Mouse (Mus musculus) G1E (cell line): ENCODE data around the gene Sbf2. TPM values are rescaled to one million over a fixed set of nuclear protein-coding genes. Genes with fewer than 3 reads are reported as not detected.

Source experiments
- ATAC-seq: 2 replicates; pipeline ENCODE4 v1.8.0; 2016; ENCODE audit warnings: mild to moderate bottlenecking; ENCODE audit not compliant: insufficient number of reproducible peaks, poor library complexity, low FRiP score, severe bottlenecking; ENCODE audit errors: extremely low read depth
- DNase-seq: peaks from one replicate; pipeline ENCODE4 v3.0.0; 2012; ENCODE audit warnings: low spot score
- H3K27me3 ChIP-seq: 2 replicates; pipeline ENCODE4 v1.6.1; 2012; ENCODE audit warnings: mild to moderate bottlenecking, low read length, inconsistent platforms; ENCODE audit not compliant: insufficient read depth
- H3K36me3 ChIP-seq: replicated peaks from 2 replicates; pipeline ENCODE3; 2012; ENCODE audit warnings: mild to moderate bottlenecking, inconsistent platforms
- H3K4me1 ChIP-seq: 2 replicates; pipeline ENCODE4 v1.6.1; 2012; ENCODE audit warnings: low read depth, low read length, inconsistent platforms, mixed read lengths; ENCODE audit not compliant: insufficient read depth
- H3K4me3 ChIP-seq: 2 replicates; pipeline ENCODE4 v1.5.1; 2012; ENCODE audit warnings: low read depth, mild to moderate bottlenecking, inconsistent platforms, low read length, moderate library complexity, mixed read lengths
- H3K9me3 ChIP-seq: replicated peaks from 2 replicates; pipeline ENCODE4 v1.6.1; 2012; ENCODE audit warnings: inconsistent platforms
- CTCF ChIP-seq: IDR thresholded peaks from 2 replicates; pipeline ENCODE4 v1.5.1; 2012; ENCODE audit warnings: low read depth, low read length, inconsistent platforms, mixed read lengths
- GATA1 ChIP-seq: IDR thresholded peaks from 2 replicates; pipeline ENCODE4 v1.6.1; 2012; ENCODE audit warnings: borderline replicate concordance, low read length, inconsistent platforms, mixed read lengths
- GATA2 ChIP-seq: IDR thresholded peaks from 2 replicates; pipeline ENCODE4 v1.6.1; 2012; ENCODE audit warnings: low read depth, low read length, inconsistent platforms, borderline replicate concordance
- POLR2AphosphoS5 ChIP-seq: IDR thresholded peaks from 2 replicates; pipeline ENCODE4 v1.6.1; 2012; ENCODE audit warnings: low read depth, low read length, inconsistent platforms; ENCODE audit not compliant: insufficient replicate concordance
- TAL1 ChIP-seq: conservative IDR thresholded peaks from 2 replicates; pipeline ENCODE4 v1.6.1; 2012; ENCODE audit warnings: low read depth, low read length, inconsistent platforms, mixed read lengths
- polyA plus RNA-seq: library from polyadenylated mRNA; stranded (reverse); fragments of >175 nt; gene quantifications from 2 replicates; pipeline ENCODE4 v1.2.3, GENCODE M21; 2012
- total RNA-seq, 2 experiments: library from RNA; stranded (forward) in 1 of 2; stranded (reverse) in 1 of 2; fragments of 200-1000 nt in 1 of 2; fragments of >200 nt in 1 of 2; fragmentation: Nextera tagmentation in 1 of 2; gene quantifications; 2 replicates each; pipeline ENCODE4 v1.2.3; 2014 to 2017

Gene Sbf2
- total and polyA plus RNA-seq, 3 experiments = 0.49 TPM; not detected in 2

DNA sequence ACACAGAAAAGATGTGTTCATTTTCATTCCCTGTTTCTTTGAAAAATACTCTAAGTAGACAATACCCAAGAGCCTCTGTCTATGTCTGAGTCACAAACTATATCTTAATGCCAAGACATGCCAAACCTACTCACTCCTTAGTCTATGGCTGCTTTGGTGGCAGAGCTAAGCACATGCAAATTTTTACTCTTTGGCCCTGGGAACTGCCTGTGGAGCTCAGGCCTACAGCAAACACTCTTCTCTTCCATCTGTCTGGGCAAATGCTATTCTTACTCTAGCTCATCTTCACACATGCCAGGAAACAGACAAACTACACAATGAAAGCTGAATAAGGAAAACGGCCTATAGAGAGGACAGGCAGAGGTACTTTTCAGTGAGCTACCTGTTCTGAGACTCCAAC lies 253.2 kb downstream of the Sbf2 start:
- DNase-seq (no peak), ATAC-seq (no peak)
- Histone ChIP-seq H3K4me3 (no peak overlapping the region), H3K36me3 (no peaks in the 10 kb centered on the region), H3K27me3 (no peaks in the 10 kb centered on the region), H3K9me3 (no peaks in the 10 kb centered on the region), H3K4me1 (no peaks in the 10 kb centered on the region)
- TF ChIP-seq GATA2 = no peak
- no peak for TF ChIP-seq POLR2AphosphoS5
- TF ChIP-seq GATA1 = no peak
- no peak for TF ChIP-seq CTCF
- no peak for TF ChIP-seq TAL1

DNA sequence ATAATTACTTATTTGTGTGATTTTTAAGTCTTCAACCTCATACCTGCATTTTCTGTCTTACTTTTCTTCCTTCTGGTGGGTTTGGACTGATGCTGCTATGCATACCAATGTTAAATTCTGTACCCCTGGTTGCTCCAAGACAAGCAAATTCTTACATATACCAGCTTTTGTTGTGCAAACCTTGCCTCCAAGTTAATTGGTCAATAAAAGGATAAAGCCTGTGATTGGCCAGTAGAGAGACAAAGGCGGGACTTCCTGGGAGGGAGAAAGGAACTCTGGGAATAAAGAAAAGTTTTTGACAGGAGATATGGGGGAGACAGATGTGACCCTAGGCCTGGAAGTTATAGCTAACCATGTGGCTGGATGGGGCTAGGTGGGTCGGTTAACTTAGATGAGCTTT lies 255.3 kb downstream of the Sbf2 start:
- H3K4me1 ChIP-seq = no peaks in the 10 kb centered on the region
- H3K9me3 ChIP-seq = no peaks in the 10 kb centered on the region
- DNase-seq (no peak), ATAC-seq (no peak)
- no peaks in the 10 kb centered on the region for H3K36me3 ChIP-seq
- no peak overlapping the region for H3K4me3 ChIP-seq
- no peak for TF ChIP-seq TAL1
- H3K27me3 ChIP-seq = no peaks in the 10 kb centered on the region

DNA sequence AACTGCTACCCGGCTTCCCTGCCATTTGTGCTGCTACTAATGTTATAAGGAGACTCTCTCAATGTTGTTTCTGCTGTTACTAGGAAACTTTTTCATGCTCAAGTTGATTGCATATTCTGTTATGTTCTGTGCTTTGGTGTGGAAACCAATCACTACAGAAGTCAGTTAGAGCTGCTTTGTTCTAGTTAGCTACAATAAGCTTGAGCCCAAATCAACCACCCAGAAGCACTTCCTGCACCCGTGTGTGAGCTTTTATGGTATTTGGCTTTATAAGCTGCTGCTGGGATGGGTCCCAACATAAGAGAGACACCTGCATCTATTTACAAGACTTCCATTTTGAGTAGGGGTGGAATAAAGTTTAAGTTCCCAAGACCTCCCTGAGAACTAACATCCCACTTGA lies 260.8 kb downstream of the Sbf2 start:
- ATAC-seq (no peak), DNase-seq (no peak)
- no peaks in the 10 kb centered on the region for H3K36me3 ChIP-seq
- H3K4me3 ChIP-seq = no peak overlapping the region
- TF ChIP-seq POLR2AphosphoS5 = no peak
- no peak for TF ChIP-seq TAL1
- no peak for TF ChIP-seq GATA2
- no peak for TF ChIP-seq CTCF
- no peak for TF ChIP-seq GATA1
- H3K27me3 ChIP-seq = no peaks in the 10 kb centered on the region
- no peaks in the 10 kb centered on the region for H3K4me1 ChIP-seq
- no peaks in the 10 kb centered on the region for H3K9me3 ChIP-seq

DNA sequence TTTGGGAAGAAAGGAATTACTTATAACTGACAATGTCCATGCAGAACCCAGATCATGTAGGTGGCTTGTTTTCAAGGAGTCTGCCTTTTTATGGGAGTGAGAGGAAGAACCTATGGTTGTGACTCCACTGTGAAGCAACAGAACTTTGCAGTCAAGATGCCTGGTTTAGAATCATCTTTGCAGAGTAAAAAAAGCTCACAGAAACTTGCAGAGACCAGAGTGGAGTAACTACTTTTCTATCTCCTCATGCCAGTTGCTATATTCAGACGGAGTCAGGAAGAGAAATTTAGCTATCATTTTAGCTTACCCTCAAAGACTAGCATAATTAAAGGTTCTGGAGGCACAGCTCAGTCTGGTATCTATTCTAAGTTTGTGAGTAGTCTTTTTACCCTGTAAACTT lies 267.5 kb downstream of the Sbf2 start:
- no peak for DNase-seq
- H3K4me3 ChIP-seq = no peak overlapping the region
- peaks cover 2% of the 10 kb centered on the region; the same call in 1 of the 2 replicates for H3K27me3 ChIP-seq
- no peaks in the 10 kb centered on the region for H3K36me3 ChIP-seq
- no peaks in the 10 kb centered on the region for H3K4me1 ChIP-seq
- no peaks in the 10 kb centered on the region for H3K9me3 ChIP-seq
- TF ChIP-seq CTCF (no peak), GATA2 (no peak), POLR2AphosphoS5 (no peak), GATA1 (no peak), TAL1 (no peak)
- ATAC-seq = no peak

DNA sequence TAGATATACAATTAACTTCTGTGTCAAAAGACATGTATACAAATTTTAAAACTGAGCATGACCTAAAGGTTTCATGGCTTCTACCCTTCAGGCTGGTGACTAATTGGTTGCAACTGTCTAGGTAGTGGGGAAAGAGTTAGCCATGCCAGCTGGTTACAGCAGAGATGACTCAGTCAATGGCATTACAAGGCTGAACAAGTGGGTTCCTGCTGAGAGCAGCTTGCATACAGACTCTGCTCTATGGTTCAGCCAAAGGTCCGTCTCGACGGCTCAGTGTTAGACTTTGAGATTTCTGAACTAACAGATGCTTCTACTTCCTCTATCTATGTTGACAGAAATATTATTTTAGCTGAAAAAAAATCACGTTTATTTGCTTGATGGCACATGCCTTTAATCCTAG lies 277.1 kb downstream of the Sbf2 start:
- DNase-seq = no peak
- no peaks in the 10 kb centered on the region for H3K4me1 ChIP-seq
- no peaks in the 10 kb centered on the region for H3K36me3 ChIP-seq
- H3K27me3 ChIP-seq = peaks cover 23% of the 10 kb centered on the region
- ATAC-seq = no peak
- no peak overlapping the region for H3K4me3 ChIP-seq
- TF ChIP-seq GATA1 (no peak), TAL1 (no peak), POLR2AphosphoS5 (no peak)
- no peaks in the 10 kb centered on the region for H3K9me3 ChIP-seq

DNA sequence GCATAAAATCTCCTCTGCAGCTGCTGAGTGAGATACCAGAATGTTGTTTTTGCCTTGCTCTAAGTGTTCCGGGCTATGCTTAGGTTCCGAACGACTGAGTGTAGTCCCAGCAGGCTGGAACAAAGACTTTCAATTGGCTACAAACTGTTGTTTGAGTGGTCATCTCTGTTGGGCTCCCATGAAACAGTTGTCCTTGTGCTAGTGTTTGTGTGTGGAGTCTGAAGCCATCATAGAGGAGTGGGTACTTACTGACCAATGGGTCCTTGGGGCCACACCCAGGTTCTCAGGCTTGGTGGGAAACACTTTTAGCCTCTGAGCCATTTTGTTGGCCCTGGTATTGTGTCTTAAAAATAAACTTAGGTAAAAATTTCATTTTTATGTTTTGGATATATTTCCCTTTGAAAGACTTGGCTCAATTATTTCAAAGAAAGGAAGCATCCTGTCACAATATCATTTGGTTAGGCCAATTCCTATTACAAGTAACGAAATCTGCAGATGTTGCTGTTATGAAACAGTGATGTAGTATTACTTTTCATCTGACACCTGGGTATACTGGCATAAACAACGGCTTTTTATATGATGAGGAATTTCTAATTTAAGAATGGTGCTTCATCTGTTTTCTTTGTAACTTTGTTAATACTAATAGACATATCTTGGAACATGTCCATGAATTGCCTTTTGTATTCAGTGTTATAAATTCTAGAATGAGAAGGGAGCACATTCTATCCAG lies 289.2 kb downstream of the Sbf2 start:
- Histone ChIP-seq H3K36me3 (no peaks in the 10 kb centered on the region), H3K27me3 (peaks cover 23% of the 10 kb centered on the region), H3K4me1 (no peaks in the 10 kb centered on the region), H3K4me3 (no peak overlapping the region), H3K9me3 (no peaks in the 10 kb centered on the region)
- ATAC-seq = no peak
- TF ChIP-seq CTCF (no peak), GATA2 (no peak), POLR2AphosphoS5 (no peak)
- DNase-seq = no peak

DNA sequence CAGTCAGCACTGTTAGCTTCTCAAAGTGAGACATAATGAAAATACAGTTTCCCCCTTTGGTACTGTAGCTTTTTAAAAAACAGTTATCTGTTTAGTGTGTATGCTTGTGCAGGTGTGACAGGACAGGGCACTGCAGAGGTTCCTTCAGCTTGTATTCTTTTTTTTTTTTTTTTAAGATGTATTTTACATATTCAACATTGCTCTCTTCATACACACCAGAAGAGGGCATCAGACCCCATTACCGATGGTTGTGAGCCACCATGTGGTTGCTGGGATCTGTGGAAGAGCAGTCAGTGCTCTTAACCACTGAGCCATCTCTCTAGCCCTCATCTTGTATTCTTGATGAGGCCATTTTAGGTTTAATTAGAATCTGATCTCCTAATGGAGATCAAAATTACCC lies 289.9 kb downstream of the Sbf2 start:
- peaks cover 21% of the 10 kb centered on the region for H3K27me3 ChIP-seq
- H3K36me3 ChIP-seq = no peaks in the 10 kb centered on the region
- H3K4me1 ChIP-seq = no peaks in the 10 kb centered on the region
- no peaks in the 10 kb centered on the region for H3K9me3 ChIP-seq
- H3K4me3 ChIP-seq = no peak overlapping the region
- no peak for TF ChIP-seq TAL1
- no peak for ATAC-seq
- no peak for DNase-seq
